8 mouse cellular contexts compared by ENCODE assay signal in genomic region chr2:35508597-35509342, GRCm38 (mm10). TPM values are rescaled to one million over a fixed set of nuclear protein-coding genes. Genes with fewer than 3 reads are reported as not detected.
DNase-seq lines count a peak whose midpoint lies in the region; ATAC-seq and TF ChIP-seq lines count a peak whose summit lies in the region.

No protein-coding gene starts in this region.

- no peaks in the 10 kb centered on the region for H3K27me3 ChIP-seq in embryonic facial prominence, embryonic 14.5 days (replicated peaks; ENCODE audit: control insufficient read depth, insufficient read depth, low read length)
- H3K27me3 ChIP-seq in heart, embryonic 15.5 days = no peaks in the 10 kb centered on the region
- no peaks in the 10 kb centered on the region for H3K27me3 ChIP-seq in forebrain, embryonic 11.5 days (ENCODE audit: control insufficient read depth, insufficient read depth, low read length)

- H3K4me1 ChIP-seq in embryonic facial prominence, embryonic 14.5 days (ENCODE audit: control insufficient read depth, insufficient read depth, low read length) = peaks cover 47% of the 10 kb centered on the region
- peaks cover 71% of the 10 kb centered on the region for H3K4me1 ChIP-seq in heart, embryonic 15.5 days (replicated peaks)
- H3K4me1 ChIP-seq in forebrain, embryonic 11.5 days (replicated peaks; ENCODE audit: control insufficient read depth, insufficient read depth, low read length) = no peaks in the 10 kb centered on the region

- peak; percentile 52 for DNase-seq in layer of hippocampus, adult 11-12 months (ENCODE audit: low spot score)
- DNase-seq in layer of hippocampus, postnatal 25 days (ENCODE audit: extremely low spot score in 1 of 2, low spot score in 1 of 2) = no peak
- peak; percentile 92 for DNase-seq in embryonic facial prominence, embryonic 14.5 days (ENCODE audit: low spot score)
- DNase-seq in layer of hippocampus, adult 2 months (ENCODE audit: low spot score in 2 of 2) = peak; percentile 21 to 34
- peak; percentile 70 for DNase-seq in lung, postnatal 10 days
- DNase-seq in thymus, postnatal 14 days = no peak
- no peak for DNase-seq in forebrain, embryonic 11.5 days (ENCODE audit: low spot score)

- no peaks in the 10 kb centered on the region for H3K36me3 ChIP-seq in embryonic facial prominence, embryonic 14.5 days (ENCODE audit: control insufficient read depth, insufficient read depth, low read length)
- H3K36me3 ChIP-seq in heart, embryonic 15.5 days = no peaks in the 10 kb centered on the region
- H3K36me3 ChIP-seq in forebrain, embryonic 11.5 days (ENCODE audit: control insufficient read depth, insufficient read depth, low read length) = no peaks in the 10 kb centered on the region

- 17% methylated on average over 10 of the region's 10 CpGs for WGBS in embryonic facial prominence, embryonic 14.5 days
- 19% methylated on average over 10 of the region's 10 CpGs for WGBS in heart, embryonic 15.5 days
- 59% methylated on average over 10 of the region's 10 CpGs for WGBS in forebrain, embryonic 11.5 days

- peak overlapping the region; percentile 73 for H3K27ac ChIP-seq in embryonic facial prominence, embryonic 14.5 days (replicated peaks; ENCODE audit: low read depth, low read length)
- peak overlapping the region; percentile 75 for H3K27ac ChIP-seq in heart, embryonic 15.5 days
- H3K27ac ChIP-seq in layer of hippocampus, adult 2 months = peak overlapping the region; percentile 68
- no peak overlapping the region for H3K27ac ChIP-seq in forebrain, embryonic 11.5 days (ENCODE audit: low read depth, low read length)

- no peak overlapping the region for H3K4me3 ChIP-seq in embryonic facial prominence, embryonic 14.5 days (ENCODE audit: low read depth, low read length)
- H3K4me3 ChIP-seq in heart, embryonic 15.5 days = no peak overlapping the region
- H3K4me3 ChIP-seq in layer of hippocampus, adult 2 months = no peak overlapping the region
- H3K4me3 ChIP-seq in forebrain, embryonic 11.5 days (ENCODE audit: low read depth, low read length) = no peak overlapping the region

- no peaks in the 10 kb centered on the region for H3K9me3 ChIP-seq in embryonic facial prominence, embryonic 14.5 days (ENCODE audit: control insufficient read depth, low read length)
- no peaks in the 10 kb centered on the region for H3K9me3 ChIP-seq in heart, embryonic 15.5 days (replicated peaks)
- H3K9me3 ChIP-seq in forebrain, embryonic 11.5 days (ENCODE audit: control insufficient read depth, low read length) = no peaks in the 10 kb centered on the region

- H3K4me2 ChIP-seq in embryonic facial prominence, embryonic 14.5 days (ENCODE audit: low read depth, low read length) = 0 out of 2 replicates have a peak overlapping the region, but pooled peaks have one; percentile 5
- H3K4me2 ChIP-seq in heart, embryonic 15.5 days = no peak overlapping the region
- H3K4me2 ChIP-seq in forebrain, embryonic 11.5 days (ENCODE audit: low read depth, low read length, severe bottlenecking) = no peak overlapping the region

- no peak for TF ChIP-seq CTCF in layer of hippocampus, adult 2 months (conservative IDR thresholded peaks at IDR 0.05)

- peak; percentile 69 for ATAC-seq in embryonic facial prominence, embryonic 14.5 days (ENCODE audit: low read depth)
- 0 out of 2 replicates have a peak, but pooled peaks have one; percentile 7 for ATAC-seq in heart, embryonic 15.5 days (replicated peaks; ENCODE audit: insufficient number of reproducible peaks, insufficient read depth, low FRiP score, low read depth)
- ATAC-seq in forebrain, embryonic 11.5 days (replicated peaks; ENCODE audit: low FRiP score) = no peak

- no peak overlapping the region for H3K9ac ChIP-seq in embryonic facial prominence, embryonic 14.5 days (ENCODE audit: low read depth, low read length)
- no peak overlapping the region for H3K9ac ChIP-seq in heart, embryonic 15.5 days
- no peak overlapping the region for H3K9ac ChIP-seq in forebrain, embryonic 11.5 days (ENCODE audit: low read length)

RNA-seq across cellular contexts. Expression of gene Ggta1, which starts 45.7 kb away (rescaled TPM):
- 1 to 10 TPM; 2.0 to 3.9 TPM for total RNA-seq in layer of hippocampus, postnatal 25 days (2021)
- 32.5 and 35.7 TPM in 2 replicates for polyA plus RNA-seq in embryonic facial prominence, embryonic 14.5 days (2014; fragmentation: Nextera tagmentation; extraction: Ambion mirVana)
- polyA plus RNA-seq in heart, embryonic 15.5 days (2015; fragmentation: Nextera tagmentation; extraction: Ambion mirVana) = 27.4 and 31.6 TPM in 2 replicates
- total RNA-seq in layer of hippocampus, adult 2 months (2021) = 1 to 10 TPM; 1.8 to 2.3 TPM
- 5.1 and 7.2 TPM in 2 replicates for polyA plus RNA-seq in forebrain, embryonic 11.5 days (2014; fragmentation: Nextera tagmentation; extraction: Ambion mirVana)

RNA-seq across cellular contexts. Expression of gene Dab2ip, which starts 49.3 kb away (rescaled TPM):
- total RNA-seq in layer of hippocampus, postnatal 25 days (2021) = 100 to 1,000 TPM; 103 to 118 TPM
- polyA plus RNA-seq in embryonic facial prominence, embryonic 14.5 days (2014; fragmentation: Nextera tagmentation; extraction: Ambion mirVana) = 42.8 and 50.5 TPM in 2 replicates
- 44.0 and 46.9 TPM in 2 replicates for polyA plus RNA-seq in heart, embryonic 15.5 days (2015; fragmentation: Nextera tagmentation; extraction: Ambion mirVana)
- total RNA-seq in layer of hippocampus, adult 2 months (2021) = 100 to 1,000 TPM in 1 of 2 experiments, 10 to 100 TPM in 1; 96.3 to 103 TPM
- 51.5 and 52.2 TPM in 2 replicates for polyA plus RNA-seq in forebrain, embryonic 11.5 days (2014; fragmentation: Nextera tagmentation; extraction: Ambion mirVana)

Comparison
In these comparisons a context has a peak if more than half of its experiments do, and no peak if none do; other contexts are left out.
1. DNase-seq: peak in layer of hippocampus, adult 11-12 months (single experiment), embryonic facial prominence, embryonic 14.5 days (single experiment), layer of hippocampus, adult 2 months (2 of 2) and lung, postnatal 10 days (single experiment); none in layer of hippocampus, postnatal 25 days (0 of 2), thymus, postnatal 14 days (single experiment) and forebrain, embryonic 11.5 days (single experiment).